Mouse (Mus musculus): ENCODE results near the gene Myo16.

The Myo16 gene

DNA sequence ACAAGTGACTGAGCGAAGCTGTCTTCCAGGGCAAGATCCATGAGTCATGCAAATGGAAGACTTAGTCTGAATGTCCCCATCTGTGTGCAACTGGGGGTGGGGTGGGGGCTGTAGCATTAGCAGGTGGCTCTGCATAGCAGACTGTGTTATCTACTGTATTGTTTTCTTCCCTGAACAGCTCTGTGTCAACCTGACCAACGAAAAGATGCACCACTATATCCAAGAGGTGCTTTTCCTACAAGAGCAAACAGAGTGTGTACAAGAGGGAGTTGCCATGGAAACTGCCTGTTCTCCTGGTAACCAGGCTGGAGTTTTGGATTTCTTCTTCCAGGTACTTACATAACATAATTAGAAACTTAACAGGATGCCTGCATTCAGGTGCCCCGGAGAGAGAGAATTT is 320.7 kb downstream of the Myo16 start:
- no peak for DNase-seq (ENCODE audit: low spot score)

DNA sequence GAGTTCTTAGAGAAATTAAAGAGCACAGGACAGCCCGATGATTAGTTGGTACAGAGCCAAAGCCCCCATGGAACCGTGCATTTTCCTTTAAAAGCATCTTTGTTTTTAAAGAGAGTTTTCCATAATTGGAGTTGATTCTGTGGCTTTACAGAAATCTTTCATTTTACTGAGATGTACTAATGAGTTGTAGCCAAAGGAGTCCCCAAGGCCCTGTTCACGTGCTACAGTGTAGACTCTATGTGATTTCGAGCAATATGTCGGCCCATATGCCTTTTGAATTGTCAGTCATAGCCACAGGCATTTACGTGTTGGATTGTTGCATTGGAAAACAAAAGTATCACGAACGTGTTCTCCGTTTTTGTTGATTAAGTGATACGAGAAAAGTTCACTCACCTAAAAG is 325.3 kb downstream of the Myo16 start:
- DNase-seq (ENCODE audit: low spot score) = no peak

DNA sequence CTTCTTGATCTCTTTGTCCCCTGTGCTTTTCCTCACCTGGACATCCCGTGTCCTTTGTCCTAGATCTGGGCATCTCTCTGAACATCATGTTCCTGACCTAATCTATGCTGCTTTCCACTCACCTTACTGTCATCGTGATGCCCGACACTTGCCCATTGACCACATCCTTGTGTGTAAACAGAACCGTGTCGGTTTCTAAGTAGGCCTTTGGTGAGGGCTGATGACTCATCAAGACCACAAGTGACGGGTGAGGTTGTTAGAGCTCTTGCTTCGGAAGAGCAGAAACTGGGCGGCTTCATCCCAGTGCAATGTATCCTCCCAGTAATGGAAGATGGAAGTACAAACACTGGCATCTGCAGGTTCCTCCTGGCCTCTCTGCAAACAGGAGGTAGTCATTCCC is 327.1 kb downstream of the Myo16 start:
- DNase-seq (ENCODE audit: low spot score) = no peak

DNA sequence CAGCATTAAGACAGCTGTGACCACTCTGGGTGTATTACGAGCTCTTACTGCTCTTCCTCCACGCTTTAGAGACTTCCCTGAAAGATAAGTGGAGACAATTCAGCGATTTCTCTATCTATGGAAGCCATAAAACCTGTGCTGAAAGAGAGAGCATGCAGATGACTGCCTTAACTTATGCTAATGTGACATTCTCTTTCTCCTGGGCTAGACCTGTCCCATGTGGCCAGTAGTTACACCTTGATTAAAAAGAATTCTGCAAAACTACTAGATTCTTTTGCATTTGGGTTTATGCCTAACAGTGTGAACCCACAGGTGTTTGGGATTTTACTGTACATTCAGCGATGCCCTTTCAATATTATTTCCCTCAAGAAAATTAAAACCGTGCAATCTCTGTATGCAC is 328.4 kb downstream of the Myo16 start:
- no peak for DNase-seq (ENCODE audit: low spot score)

DNA sequence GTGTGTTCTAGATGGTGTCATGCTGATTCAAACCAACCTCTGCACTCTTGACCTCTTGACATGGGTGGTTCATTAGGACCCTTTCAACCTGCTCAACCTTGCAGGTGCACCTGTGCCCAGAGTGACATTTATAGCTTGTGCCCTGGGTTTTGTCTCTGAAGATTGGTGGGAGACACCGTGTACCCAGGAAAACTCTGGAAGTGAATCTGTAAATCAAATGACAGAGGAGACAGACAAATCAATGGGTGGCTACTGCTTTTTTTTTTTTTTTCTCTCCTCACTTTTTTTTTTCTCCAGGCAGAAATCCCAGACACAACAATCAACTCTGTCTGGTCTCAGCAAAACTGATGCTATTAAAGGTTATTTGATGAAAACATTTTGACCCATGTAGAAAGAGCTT is 329.2 kb downstream of the Myo16 start:
- DNase-seq (ENCODE audit: low spot score) = no peak

DNA sequence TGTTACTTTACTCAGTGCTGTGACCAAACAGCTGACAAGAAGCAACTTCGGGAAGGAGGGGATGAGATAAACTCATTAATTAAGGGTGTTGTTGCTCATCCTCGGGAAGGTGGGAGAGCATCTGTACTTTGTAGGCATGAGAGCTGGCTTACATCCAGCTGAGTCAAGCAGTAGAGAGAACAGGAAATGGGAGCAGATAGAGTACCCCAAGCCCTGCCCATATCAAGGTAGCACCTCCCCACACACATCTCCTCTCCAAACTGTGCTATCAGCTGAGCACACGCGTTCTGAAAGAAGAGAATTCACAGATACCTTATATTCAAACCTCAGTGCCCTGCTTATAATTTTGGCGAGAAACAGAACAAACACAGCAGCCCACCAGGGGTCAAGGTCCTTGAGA is 330.1 kb downstream of the Myo16 start:
- no peak for DNase-seq (ENCODE audit: low spot score)

DNA sequence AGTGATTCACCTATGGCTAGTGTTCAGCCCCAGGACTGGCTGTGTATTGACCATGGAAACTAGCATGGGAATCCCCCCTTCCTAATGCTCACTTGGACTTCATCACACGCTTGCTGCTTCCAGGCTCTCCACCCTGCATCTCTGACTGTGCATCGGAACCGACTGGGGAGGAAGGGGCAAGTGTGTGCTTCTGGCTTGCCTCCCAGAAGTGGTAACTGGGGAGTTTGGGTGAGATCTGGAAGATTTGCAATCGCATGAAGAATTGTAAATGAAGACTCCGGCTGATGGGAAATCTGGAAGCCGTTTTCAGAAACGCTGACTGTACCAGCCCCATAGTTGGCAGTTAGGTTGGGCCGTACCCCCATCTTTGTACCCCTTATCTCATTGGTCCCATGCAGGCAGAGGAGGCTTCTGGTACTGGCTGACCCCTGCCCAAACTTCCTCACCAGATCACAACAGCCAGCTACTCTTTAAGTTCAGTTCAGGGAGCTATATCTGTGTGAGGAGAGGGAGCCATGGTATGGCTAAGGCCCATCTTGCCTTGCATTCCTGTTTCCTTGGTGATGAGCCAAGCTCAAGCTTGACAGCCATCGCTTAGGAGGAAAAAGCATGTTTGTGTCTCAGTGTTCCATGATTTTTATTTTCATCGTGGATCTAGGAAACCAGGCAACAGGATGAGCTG is 336.2 kb downstream of the Myo16 start:
- no peak for DNase-seq (ENCODE audit: low spot score)

DNA sequence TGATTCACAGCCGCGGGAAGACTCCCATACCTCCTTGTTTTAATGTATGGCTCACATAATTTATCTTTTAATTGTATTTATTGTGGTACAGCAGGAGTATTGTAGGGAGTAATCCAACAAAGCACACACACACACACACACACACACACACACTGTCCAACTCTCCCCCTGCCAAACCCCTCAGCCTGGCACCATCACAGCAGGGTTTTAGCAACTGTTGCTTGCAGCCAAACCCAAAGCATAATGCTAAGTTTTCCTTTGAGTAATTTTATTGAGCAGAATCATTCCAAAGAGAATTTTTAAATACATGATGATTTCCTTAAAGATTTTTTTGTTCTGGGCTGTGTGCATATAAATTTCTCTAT is 336.7 kb downstream of the Myo16 start:
- no peak for DNase-seq (ENCODE audit: low spot score)

DNA sequence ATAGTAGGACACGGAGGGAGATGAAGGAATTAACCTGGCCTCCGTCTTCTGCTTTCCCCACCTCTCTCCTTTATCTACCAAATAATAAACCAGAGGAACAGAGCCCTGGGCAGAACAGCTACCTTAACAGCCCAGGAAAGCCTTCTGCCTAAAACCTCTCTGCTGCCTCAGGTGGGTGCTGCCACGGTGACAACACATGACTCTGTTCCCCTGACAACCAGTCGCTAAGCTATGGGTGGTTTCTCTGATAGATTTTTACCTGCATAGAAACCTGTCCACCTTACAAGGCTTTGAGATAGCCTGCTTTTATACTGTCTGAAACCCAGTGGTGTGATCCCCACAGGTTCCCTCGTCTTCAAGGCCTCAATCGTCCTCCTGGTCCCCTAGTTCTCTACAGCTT is 337.2 kb downstream of the Myo16 start:
- no peak for DNase-seq (ENCODE audit: low spot score)

DNA sequence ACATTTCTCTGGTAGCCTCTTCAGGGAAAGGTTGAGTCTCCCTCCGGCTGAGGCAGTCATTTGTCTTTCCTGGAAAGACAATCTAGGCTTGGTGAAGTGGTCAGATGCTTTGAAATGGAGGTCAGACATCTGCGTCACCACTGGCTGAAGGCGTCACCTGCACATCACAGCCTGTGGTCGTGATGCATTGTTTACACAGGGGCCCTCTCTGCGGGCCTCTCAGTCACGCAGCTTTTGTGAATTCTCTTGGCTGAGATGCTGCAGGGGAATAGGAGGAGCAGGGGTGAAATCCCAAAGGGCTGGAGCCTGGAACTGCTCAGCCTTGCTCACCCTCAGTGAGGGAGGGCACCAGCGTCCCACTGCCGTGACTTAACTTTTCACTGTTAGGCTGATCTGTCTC is 346.1 kb downstream of the Myo16 start:
- no peak for DNase-seq (ENCODE audit: low spot score)

DNA sequence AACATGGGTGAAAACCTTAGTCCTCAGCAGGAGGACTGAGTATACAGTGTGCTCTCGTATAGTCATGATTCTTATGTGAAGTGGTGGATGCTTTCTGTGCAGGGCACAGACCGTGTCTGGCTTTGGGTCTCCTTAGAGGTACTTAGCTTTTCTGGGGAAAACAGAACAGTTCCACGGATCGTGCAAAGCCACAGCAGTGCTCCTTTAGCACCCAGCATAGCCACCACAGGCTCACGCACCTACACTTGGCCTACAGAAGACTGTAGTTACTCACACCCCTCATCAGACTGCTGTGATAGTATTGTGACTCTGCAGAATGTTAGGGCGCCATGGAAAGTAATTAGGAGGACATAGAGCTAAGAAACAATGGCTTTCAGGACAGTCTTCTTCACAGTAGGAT is 346.8 kb downstream of the Myo16 start:
- no peak for DNase-seq (ENCODE audit: low spot score)

DNA sequence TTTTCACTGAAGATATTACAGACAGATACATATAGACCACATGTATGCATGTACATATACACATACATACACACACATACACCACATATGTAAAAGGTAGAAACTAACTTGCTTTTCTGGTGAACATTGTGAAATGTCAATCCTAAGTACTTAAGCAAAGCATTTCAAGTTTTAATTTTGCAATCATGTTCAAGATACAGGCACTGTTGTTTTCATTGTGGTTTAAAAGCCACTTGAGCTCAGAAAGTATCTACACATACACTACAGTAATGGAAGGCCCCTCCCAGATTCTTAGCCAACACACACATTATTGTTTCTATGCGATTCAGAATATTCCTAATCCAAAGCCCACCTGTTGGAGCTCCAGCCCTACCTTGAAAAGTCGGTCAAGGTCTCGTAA is 348.0 kb downstream of the Myo16 start:
- DNase-seq (ENCODE audit: low spot score) = no peak

DNA sequence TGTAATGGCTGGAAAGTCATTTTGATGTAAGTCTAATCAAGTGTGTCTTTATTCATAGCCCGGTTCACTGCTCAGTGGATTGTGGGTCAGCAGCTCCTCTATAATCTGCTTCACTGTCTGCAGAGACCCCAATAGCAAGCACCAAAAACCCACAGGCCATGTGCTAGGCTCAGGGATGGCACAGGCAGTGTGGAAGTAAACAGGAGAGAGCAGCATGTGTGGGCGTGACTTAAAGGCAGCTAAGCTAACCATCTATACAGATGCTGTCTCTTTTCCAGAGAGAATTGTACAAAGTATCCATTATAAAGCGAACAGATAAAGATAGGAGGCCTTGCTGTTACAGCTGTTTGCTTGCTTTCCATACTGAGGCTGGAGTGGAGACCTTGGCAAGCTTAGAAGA is 358.4 kb downstream of the Myo16 start:
- DNase-seq (ENCODE audit: low spot score) = no peak

DNA sequence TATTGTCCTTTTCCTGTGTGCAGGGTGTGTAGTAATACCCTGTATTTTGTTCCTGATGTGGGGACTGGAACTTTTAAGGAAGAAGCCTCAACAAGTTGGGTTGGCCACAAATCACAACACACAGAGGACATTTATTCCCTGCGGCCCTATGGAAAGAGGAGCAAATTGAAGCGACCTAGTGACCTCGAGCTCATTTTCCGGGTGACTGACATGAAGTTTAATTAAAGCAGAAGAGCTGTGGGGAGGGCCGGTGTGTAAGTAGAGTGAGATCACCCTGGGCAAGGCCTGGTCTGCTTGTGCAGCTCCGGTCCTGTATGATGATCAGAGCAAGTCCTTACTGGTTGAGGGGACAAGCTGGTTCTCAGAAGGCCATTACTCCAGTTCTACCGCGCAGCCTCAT is 363.7 kb downstream of the Myo16 start:
- DNase-seq (ENCODE audit: low spot score) = no peak

DNA sequence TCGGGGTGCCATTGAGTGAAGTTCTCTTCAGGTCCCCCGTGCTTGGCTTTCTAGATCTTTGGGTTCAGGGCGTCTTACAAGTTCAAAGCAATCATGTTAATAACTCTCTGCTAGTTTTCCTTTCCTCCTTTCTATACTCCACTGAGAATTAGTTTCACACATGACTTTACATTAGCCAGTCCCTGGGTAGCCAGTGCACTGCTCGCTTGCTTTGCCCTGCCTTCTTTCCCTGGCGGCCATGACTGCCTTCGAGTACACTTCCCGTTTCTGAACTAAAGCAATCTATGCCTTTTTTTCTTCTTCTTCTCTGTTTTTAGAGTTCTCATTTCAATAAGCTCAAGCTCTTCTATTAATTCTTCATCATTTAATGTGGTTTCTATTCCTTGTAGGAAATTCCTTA is 365.6 kb downstream of the Myo16 start:
- no peak for DNase-seq (ENCODE audit: low spot score)

DNA sequence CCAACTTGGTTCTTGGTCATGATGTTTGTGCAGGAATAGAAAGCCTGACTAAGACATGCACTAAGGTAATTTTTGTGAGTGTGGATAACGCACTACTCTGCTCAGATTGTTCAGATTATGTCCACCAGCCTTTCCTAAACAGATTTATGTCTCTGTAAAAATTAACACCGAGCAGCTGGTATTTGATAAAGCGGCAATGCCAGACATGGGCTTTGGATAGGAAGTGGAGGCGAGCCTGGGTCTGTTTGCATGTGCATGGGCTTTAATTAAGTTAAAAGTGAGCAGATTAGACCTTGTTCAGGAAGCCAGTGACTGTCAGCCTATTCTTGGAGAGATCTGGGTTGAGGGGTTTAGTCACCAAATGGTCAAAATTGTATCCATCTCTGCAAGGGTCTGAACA is 367.8 kb downstream of the Myo16 start:
- no peak for DNase-seq (ENCODE audit: low spot score)

DNA sequence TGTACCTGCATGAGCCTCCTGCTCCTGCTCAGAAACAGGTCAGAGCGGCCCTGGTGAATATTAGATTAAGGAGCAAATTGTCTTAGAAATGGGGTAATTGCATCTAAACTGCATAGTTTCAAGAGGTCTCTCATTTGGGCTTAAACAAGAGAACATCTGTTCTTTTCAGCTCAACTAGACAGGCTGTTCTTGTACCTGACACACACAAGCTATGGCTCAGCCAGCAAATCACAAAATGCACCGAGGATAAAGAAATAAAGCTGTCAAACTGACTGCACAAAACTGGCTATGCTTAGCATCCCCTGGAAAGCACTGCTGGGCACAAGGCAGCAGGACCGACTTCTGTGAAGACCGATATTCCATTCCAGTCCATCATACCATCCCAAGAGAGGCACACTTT is 372.0 kb downstream of the Myo16 start:
- DNase-seq (ENCODE audit: low spot score) = no peak

DNA sequence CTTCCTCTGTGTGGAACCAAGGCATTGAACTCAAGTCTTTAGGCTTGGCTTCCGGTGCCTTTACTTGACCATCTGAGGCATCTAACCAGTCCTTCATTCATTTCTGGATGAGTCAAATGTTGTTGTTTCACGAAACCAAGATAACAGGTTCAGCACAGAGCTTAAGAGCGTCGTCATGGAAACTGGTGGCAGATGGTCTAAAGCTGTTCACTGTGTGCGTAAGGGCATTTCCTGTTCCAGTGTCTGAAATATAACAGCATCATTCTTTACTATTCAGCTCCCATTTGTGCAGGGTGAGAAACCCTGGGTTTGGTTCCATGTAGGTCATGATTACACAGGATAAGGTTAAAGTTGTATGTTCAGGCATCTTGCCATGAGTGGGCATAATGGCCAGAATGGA is 372.9 kb downstream of the Myo16 start:
- peak; percentile 35 for DNase-seq (ENCODE audit: low spot score)

DNA sequence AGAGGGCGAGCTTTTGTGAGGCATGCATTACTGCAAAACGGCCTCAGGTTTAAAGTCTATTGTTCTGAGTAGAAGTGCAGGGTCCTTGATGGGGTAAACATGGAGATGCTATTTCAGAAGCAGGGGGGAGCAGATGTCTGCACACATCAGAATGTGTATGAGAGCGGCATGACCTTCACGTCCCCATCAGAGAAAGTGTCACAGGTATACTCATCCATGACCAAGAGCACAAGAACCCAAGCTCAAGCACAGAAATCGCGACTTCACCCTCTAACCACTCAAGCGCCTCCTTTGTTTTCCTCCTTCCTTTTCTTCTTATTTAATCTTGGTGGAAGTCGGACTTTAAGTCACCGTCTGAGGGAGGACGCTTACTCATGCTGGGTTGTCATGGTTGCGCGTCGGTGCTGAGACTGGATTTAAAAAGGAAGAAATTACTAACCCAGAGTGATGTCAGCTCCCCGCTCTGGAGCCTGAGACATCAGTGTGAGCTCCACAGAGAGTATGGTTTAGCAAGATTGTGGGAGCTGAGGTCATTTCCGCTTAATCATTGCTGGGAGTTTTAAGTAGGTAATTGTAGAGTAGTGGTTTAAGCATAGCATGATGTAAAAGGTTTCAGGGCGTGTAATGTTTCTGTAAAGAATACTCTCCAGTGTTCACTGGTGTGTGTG is 381.0 kb downstream of the Myo16 start:
- no peak for DNase-seq (ENCODE audit: low spot score)

DNA sequence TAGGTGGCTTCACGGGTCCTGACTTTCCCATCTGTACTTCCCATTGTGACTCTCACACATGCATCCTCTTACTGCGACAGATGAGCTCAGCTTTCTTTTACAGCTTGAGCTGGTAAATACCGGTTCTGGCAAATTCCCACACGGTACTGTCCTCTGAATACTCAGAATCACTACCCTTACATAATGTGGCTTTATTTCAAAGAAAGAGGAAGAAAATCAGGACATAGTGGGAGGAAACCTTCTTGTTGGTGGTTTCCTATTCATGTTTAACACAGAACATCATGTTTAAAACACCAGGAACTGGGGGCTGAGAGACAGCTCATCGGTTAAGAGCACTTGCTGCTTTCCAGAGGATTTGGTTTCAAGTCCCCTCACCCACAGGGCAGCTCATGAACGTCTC is 384.6 kb downstream of the Myo16 start:
- no peak for DNase-seq (ENCODE audit: low spot score)

DNA sequence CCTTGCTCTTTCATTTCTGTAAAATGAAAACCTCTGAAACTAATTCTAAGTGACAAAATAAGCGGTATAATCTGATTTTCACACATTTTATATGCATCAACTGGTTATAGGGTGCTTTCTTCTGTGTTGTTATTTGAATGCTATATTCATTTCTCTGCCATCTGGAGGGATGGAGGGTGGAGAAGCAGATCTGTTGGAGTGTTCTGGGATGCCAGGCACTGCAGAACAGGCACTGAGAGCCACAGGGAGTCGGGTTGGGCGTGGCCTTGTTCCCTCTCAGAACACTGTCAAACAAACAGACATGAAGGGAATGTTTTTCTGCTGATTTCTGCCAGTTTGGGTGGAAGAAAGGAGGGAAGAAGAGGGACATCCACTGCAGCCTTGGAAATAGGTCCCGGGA is 386.0 kb downstream of the Myo16 start:
- DNase-seq (ENCODE audit: low spot score) = no peak

DNA sequence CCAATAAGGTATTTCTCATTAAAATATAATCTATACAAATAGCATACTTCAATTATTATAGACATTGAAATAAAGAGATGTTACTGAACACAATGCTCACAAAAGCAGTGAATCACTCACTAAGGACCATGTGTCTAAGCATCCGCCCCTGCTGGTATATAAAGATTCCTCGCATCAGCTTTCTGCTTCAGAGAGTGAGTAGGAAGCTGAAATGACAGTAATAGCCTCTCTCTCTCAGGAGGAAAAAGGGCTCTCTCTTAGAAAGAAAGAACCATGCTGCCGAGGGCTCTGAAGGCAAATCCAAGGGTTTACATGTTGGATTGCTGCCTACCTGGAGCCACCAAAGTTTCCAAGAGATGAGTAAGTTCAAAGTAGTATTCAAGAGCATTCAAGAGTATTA is 392.2 kb downstream of the Myo16 start:
- DNase-seq (ENCODE audit: low spot score) = no peak

DNA sequence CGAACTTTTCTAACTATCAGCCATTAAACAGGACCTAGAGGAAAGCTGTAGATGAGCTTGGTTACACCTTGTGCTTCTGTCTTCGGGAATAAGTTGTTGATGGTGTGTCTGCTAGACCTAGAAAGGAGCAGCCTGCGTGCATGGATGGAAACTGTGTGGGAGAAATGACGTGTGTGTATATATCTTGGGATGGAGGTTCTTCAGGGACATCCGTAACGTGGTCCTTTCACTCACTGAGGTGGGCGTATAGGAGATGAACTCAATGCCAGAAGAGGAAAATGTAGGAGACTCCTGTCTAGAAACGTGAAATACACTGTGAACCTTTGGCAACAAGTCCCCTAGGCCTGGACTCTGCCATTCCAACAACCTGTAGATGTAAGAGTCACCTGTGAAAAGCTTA is 392.8 kb downstream of the Myo16 start:
- no peak for DNase-seq (ENCODE audit: low spot score)

DNA sequence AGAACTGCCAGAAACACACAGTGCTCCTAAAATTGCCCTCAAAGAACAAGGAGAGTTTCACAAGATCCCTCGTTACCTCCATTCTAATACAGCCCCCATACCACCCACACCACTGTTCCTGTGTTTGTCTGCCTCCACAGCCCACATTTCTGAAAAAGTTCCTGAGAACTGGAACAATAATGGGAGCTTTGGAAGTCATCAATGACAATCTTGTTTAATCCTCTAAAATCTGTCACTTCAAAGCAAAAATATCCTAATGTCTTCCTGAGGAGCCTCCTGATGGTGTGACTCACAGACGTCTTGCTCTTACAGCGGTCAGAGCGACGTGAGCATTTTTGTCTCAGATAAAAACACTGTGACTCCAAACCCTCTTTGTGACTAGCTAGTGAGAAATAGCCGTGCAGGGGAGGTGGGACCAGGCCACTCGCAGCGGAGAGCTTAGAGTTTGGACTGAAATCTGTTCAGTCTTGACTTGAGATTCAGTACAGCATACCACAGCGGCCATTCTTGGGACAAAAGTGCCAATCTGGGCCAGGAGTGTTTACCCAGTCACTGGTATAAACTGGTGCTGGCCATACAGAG is 394.4 kb downstream of the Myo16 start:
- no peak for DNase-seq (ENCODE audit: low spot score)

Data from embryo, embryonic 10 days (tissue).